Mouse (Mus musculus) activated CD4-positive, CD25-positive, alpha-beta regulatory T cell, adult 4 months (primary cell): Measurements from ENCODE around the gene Llgl2. TPM values are rescaled to one million over a fixed set of nuclear protein-coding genes. Genes with fewer than 3 reads are reported as not detected.
A peak's percentile ranks its signal among the peaks of the same experiment; 100 is the strongest.

ENCODE experiments used
- ATAC-seq: one replicate; pipeline ENCODE4 v1.8.0; 2017
- polyA plus RNA-seq, 2 experiments: library from polyadenylated mRNA; unstranded; fragments of 100-300 nt; shearing (Covaris generic); gene quantifications; one replicate each; pipeline ENCODE4 v1.2.1; 2017

The Llgl2 gene
- polyA plus RNA-seq, result 1 to 10 TPM; 6.3 TPM

DNA sequence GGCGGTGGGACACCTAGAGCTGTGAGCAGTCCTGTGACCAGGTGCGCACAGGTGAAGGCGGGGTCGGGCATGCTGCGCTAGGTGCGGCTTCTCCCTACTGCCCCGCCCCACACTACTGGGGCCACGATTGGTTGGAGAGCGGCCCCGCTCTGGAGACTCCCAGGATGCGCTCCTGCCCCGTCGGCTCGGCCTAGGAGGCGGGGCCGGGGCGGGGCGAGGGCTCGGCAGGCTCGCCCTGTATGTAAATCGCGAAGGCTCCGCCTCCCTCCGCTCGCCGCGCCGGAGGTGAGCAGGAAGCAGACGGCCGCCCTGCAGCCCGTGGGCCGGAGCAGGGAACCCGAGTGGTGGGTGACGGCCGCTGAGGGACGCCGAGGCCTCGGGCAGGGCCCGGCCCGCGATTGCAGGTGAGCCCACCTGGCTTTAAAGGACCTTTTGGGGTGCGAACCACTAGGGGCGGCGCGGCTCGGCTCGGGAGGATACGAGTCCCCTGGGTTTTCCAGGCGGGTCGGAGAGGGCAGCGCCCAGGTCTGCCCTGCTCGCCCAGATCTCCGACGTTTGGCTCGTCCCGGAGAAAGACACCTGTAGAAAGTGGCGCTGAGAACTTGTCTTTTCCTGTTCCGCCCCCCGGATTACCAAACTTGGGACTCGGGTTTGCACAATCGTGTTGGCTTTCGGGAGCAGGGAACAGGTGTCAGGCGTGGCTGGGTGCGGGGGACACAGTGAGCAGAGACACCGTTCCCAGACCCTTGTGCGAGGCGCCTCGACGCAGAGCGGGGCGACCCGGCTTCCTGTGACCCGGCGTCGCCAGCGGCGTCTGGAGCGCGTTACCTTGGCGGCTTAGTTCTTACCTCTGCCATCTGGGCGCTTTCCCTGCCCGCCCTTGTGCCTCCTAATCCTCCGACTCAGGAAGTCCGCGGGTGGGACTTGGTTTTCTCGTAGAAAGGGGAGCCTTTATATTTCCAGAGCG, at the start of gene Llgl2:
Gene Llgl2, plus strand, starts transcription at position 276 of the 967 bp plus-strand sequence.
- peak; percentile 93 for ATAC-seq

DNA sequence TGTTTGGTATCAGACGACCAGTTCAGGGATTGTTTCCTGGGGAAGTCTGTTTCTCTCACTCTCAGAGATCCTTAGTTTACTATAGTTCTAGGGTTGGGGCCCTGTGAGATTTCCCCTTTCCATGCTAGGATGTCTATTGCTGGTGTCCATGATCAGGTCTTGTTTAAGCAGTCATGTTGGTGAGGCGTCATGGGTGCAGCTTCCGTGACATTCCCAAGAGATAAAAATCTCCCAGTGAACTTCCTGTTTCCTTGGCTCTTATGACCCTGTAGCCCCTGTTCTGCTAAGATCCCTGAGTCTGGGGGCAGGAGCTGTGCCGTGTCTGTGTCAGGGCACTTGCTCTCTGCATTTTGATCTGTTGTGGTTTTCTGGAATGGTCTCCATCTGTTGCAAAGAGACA, 49.2 kb upstream of the Llgl2 start:
- no peak for ATAC-seq

GRCm38 (mm10) chr11:115775821-115776665, 47.8 kb upstream of the Llgl2 start:
- no peak for ATAC-seq

DNA sequence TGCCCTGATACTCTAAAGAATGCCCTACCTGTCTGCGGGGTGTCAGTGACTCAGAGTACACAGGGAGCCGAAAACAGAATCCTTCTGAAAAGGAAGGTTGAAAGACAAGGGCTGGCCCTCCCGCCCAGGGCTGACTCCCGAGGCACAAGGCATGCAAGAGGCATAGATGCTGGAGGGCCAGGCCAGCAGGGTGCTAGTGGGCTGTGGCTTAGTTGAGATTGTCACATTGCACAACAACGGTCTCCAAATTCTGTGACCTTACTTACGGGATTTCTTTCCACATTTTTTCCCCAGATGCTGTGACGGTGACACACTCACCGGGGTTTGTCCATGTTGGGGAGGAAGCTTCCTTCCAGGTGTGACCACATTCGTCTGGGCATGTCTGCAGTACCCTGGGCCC, 46.9 kb upstream of the Llgl2 start:
- no peak for ATAC-seq

DNA sequence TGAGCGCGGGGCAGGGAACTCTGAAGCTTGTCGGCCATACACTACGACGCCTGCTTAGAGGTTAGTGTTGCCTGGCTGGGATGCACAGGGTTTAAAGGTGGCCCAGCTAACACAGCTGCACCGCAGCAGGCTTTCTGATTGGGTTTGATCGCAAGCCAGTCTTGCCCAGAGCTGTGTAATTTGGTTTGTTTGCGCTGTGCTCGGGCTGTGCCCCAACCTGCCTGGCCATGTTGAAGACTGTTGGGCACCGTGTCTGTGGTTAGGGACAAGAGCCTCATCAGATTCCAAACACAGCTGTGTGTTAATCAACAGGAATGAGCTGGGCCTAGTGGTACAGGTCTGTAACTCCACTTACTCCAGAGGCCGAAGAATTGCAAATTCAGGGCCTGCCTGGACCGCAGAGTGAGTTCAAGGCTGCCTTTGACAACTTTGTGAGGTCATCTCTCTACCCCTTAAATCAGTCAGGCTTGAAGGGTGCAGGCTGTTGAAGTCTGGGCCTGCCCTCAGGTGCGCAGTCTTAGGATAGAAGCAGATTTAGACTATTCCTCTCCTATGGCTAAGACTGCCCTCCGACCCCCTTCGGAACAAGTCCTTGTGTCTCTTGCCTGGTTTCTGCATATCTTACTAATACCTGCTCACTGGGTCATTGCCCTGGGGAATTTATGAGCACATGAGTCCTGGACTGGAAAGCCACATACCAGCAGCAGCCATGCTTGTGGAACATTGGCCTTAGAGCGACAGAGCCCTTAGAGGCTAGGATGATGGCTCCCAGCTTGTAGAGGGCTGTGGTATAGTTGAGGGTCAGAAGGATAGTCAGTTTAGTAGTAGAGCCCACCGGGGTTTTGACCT, 46.1 kb upstream of the Llgl2 start:
- no peak for ATAC-seq

DNA sequence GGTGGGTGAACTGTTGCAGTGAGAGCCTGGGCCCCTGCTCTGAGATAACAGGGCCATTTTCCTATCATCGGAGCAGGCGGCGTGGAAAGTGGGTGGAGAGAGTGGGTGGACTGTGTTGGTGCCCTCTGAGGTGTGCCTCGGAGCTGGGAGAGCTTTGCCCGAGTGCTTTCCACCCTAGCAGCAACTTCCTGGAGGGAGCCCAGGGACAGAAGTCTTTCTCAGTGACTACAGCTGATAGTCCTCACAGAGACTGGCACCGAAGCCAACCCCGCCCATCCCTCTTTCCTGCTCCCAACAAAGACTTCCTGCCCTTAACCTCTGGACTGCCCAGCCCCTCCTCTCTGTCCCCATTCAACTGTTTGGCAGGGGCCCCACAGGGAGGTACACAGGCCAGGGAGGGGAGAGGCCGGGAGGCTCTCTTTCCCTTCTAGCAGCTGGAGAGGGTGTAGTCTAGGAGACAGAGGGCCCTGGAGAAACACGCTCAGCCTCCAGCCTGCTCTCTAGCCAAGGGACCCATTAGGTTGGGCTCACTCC, 44.7 kb upstream of the Llgl2 start:
- no peak for ATAC-seq

GRCm38 (mm10) chr11:115780141-115781070, 43.4 kb upstream of the Llgl2 start:
- ATAC-seq, result no peak

DNA sequence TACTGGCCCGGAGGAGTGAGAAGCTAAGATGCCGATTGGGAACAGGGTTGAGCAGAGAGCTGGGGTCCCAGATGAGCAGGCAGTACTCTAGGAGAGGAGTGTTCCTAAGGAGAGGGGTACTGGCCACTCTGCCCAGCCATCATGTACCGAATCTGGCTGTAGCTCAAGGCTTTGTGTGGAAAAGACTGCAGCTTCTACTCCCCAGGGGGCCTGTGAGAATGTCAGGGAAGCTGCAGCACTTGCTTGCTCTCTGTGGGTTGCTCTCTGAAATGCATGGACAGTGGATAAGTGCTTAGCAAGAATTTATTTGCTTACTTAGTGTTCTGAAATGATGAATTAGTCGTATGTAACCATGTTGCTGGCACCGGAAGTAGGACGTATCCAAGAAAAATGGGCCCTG, 37.4 kb upstream of the Llgl2 start:
- ATAC-seq, result no peak

DNA sequence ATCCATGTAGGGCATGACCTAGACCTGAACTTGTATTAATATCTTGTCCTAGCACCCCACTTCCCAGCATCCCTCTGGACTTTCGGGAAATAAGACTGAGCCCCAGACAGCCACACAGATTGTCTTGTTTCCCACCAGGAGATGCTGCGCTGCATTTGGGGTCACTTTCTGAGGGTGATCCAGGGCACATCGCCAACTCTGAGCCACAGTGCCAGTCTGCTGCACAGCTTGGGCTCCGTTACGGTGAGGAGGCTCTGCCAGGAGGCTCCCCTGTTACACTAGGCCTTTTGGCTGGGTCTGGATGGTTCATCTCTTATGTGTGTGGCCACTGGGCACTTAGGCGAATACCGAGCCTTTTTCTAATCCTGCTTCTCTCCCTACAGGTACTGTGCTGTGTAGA, 34.1 kb upstream of the Llgl2 start:
- no peak for ATAC-seq

DNA sequence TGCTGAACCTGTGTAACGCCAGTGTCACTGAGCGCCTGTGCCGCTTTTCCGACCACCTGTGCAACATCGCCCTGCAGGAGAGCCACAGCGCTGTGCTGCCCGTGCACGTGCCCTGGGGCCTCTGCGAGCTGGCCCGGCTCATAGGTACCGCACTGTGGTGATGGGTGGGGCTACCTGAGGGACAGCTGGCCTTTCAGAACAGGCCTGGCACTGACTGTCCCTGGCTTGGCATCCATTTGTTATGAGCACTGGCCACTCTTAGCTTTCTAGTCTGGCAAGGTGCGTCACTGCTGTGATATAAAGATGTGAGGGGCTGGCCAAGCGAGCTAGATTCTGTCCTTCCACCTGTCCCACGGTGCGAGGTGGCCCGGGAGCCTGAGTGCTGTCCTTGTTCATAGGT, 31.9 kb upstream of the Llgl2 start:
- no peak for ATAC-seq

GRCm38 (mm10) chr11:115792353-115792752, 31.5 kb upstream of the Llgl2 start:
- no peak for ATAC-seq

DNA sequence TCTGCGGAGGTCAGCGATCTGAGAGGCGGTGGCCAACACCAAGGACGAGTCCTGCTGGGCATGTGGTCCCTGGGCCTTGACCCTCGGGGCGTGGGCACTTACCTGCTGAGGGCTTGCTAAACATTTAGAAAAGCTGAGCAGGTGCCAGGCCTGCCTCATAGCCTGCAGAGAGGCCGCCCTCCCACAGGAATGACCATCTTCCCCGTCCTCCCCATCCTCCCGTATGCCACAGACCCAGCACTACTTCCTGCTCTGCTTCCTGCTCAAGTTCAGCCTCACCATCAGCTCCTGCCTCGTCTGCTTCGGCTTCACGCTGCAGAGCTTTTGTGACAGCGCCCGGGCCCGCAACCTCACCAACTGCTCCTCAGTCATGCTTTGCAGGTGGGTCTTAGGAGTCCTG, 27.0 kb upstream of the Llgl2 start:
- no peak for ATAC-seq

GRCm38 (mm10) chr11:115797665-115798064, 26.2 kb upstream of the Llgl2 start:
- no peak for ATAC-seq

DNA sequence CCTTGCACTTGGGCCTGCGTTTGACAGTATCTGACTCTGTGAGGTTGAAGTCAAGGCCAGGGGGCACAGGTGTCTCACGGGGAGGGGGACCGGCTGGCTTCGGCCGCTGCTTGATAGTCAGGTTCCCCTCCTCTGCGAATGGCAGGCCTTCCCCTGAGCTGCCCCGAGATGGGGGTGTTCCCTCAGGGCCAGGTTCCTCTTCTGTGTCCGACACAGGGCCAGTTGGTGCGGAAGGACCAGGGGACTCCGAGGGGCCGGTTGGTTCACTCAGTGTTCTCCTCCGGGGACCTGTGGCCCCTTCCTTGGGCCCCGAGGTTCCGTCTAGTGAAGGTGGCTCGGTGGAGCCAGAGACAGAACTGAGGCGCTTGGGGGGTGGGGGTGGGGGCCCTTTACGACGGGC, 22.9 kb upstream of the Llgl2 start:
- ATAC-seq, result no peak

DNA sequence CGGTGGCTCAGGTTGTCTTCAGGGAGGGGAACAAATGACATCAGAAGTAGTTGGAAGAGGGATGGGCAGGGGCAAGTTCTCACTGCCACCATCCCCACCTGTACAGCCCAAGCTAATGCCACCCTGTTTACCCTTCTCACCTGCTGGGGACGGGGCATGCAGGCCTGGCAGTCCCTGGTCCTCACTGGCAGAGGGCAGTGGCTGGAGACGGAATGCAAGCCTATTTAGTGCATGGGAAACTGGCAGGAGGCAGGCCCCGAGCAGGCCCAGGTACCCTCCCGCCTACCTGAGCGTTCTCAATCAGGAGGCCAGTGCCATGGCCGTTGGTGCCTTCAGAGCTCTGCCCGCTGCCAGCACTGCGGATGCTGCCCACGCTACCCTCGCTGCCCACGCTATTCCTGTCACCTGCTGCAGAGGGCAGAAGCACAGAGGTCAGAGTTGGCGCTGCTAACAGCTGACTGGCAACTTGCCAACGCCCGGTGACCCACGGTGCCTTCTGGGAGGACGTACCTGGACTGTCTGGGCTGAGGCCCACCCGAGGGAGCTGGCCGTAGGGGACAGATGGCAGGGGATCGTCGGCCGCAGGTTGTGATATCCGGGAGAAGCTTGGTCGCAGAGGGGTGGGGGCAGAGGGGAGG, 20.7 kb upstream of the Llgl2 start:
- no peak for ATAC-seq

GRCm38 (mm10) chr11:115805005-115805404, 18.8 kb upstream of the Llgl2 start:
- ATAC-seq, result no peak

- ATAC-seq, result no peak
These were observed 17.7 kb upstream of the Llgl2 start for GRCm38 (mm10) chr11:115806154-115806553.

DNA sequence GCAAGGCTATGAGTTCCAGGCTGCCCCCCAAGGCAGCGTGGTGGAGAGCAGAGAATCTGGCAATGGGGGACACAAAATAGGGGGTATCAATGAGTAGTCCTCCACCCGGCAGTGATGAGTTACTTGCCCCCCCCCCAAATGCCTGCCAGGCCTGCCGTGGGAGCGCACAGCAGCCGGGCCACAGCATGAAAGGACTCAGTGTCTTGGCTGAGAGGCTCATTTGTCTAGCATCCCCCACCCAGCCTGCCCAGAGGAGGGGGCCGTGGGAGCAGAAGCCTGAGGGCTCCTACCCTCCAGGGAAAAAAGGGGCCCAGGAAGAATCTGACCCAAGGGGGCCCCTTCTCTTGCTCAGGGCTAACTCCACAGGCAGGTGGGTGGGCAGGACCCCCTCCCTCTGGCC, 16.5 kb upstream of the Llgl2 start:
- no peak for ATAC-seq

DNA sequence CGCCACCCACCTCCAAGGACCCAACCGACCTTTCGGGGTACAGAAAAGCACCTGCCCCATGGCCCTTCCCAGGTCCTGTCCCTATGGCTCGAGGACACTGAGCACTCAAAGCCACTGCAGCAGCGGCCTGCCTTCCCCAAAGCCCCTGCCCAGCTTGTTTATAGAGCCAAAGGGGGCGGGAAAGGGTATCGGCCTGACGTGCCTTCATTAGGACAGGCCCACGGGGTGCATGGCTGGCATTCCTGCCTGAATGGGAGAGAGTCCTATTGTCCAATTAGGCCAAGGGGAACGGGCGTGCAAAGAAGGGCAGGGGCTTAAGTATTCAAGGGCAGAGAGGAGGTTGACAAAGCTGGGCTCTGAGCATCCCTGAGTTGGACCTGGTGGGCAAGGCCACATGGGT, 15.9 kb upstream of the Llgl2 start:
- no peak for ATAC-seq

GRCm38 (mm10) chr11:115808696-115809310, 15.0 kb upstream of the Llgl2 start:
- no peak for ATAC-seq
